Mouse (Mus musculus) adrenal gland, adult (tissue): Measurements from ENCODE around the gene Gm10282.

Experiments used
- DNase-seq, 2 experiments: peaks; one replicate each; pipeline ENCODE4 v3.0.0; 2022 to 2023; ENCODE audit warnings: low spot score in 1 of 2; ENCODE audit not compliant: inconsistent age in 2 of 2

Gm10282 gene

DNA sequence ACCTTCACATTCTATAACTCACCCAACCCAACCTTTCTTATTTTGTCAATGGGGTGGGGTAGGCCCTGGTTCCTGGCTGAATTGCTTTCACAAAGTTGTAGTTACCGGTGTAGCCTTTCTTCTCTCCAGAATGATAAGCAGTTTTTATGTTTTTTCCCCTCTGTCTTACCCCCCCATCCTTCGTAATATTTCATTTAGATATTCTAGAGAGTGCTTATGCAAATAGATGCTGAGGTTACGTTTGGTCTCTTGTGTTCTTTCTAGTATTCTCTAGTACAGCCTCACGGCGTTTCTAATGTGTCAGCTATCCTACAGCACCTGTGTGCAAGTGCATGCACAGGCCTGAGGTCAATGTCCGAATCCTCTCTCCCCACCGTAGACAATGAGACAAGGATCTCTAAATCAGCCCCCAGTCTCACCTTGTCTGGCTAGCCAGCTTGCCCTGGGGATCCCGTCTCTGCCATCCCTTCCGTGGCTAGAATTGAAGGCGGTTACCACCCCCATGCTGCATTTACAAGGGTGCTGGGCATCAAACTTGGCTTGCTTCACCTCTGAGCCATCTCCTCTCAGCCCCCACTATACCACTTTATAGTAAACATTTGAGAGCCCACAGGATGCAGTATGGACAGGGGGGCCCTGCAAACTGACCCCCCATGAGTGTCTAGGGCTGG lies 19.1 kb upstream of the Gm10282 start:
- DNase-seq: no peak

DNA sequence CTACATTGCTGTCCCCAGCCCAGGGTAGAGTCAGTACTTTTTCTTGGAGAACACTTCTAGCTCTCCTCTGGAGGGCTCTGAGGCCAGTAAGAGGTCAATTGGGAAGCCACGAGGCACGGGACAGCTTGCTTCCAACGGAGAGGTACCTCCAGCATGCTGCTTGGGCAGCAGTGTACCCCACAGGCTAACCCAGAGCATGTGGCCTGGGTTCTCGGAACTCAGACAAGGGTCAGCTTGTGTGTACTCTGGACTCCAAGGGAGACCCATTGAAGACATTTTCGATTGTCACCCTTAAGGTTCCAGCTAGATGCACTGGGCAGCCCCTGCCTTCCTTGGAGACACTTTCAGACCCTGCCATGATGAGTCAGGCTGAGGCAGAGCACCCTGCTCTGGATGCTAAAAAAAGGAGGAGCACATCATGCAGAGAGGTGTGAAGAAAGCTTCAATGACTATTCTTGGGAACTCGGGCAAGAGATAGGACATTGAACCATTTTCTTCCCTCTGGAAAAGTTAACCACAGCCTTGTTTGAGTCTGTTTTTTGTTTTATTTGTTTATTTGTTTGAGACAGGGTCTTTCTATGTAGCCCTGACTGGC lies 18.2 kb upstream of the Gm10282 start:
- DNase-seq: peak in 1 of 2 experiments; percentile 70

DNA sequence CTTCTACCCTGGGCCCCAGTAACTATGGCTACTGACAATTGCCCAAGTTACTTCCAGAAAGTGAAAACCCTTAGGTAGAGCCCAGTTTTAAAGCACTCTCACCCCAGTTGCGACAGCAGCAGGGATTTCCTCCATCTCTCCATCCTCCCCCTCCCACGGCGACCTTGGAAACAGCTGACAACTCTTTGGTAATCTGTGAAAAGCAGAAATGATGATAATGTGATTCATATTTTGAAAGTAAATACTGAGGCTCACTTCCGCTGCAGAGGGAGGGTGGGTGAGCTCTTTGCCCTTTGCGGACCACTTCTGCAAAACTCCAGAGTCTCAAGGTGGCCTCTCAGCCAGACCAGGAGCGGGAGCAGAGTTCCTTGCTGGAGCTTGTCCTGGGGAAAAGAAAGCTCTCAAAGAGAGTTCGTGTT lies 17.4 kb upstream of the Gm10282 start:
- DNase-seq: peak; percentile 76 to 94

DNA sequence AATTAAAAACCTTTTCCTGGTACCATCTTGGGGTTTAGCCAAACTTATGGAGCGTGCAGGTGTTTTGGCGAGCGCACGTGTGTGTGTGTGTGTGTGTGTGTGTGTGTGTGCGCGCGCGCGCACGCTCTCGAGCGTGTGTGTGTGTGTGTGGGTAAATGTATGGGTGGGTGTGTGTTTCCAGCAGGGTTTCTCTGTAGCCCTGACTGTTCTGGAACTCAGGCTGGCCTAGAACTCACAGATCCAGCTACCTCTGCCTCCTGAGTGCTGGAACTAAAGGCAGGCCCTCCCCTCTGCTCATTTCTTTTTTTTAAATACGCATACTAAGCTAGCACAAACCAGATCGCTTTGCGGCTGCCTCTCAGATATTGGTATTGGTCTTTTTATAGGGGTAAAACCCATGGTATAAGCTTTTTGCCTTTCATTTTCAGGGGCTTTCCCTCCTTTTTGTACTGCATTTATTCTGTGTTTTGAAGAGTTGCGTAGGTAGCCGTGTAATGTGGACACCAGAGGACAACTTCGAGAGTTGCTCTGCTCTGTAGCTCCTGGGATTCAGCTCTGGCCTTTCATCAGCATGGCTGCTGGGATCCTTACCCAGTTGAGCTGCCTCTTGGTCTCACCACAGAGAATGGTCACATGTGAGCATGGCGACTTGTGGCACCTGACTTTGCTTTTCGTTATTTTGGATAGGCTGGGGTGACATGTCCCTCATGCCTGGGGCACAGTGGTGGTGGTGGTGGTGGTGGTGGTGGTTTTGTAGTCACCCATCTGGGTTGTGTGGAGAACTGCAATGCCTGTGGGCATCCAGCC lies 16.8 kb upstream of the Gm10282 start:
- DNase-seq: no peak

DNA sequence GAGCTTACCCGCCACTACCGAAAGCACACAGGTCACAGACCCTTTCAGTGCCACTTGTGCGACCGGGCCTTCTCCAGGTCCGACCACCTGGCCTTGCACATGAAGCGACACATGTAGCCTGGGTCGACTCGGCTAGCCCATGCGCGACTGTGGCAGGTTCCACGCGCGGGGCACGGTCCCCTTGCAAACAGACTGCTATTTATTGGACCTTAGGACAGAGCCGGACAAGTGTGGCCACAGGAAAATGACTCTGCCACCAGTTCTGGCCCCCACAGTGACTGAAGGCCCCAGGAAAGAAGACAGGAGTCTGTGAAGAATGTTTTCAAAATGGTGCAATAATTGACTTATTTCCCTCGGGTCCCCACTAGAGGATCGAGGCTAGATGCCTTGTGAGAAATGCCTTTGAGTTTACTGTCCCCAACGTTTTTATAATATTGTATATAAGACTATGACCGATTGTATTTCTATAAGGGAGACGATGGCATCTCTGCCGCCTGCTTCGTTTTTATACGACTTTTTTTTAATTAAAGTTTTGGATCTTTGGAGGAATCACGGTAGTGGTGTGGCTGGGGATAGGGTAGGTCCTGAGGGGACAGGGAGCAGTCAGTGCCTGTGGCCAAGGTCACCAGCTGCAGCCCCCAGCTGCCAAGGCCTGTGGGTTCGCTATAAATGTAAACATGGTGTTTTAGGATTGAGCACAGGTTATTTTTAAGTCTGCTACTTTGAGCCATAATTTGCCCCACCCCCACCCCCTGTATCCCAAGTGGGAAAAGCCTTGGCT lies 15.9 kb upstream of the Gm10282 start:
- peak in 1 of 2 experiments; percentile 55 for DNase-seq

DNA sequence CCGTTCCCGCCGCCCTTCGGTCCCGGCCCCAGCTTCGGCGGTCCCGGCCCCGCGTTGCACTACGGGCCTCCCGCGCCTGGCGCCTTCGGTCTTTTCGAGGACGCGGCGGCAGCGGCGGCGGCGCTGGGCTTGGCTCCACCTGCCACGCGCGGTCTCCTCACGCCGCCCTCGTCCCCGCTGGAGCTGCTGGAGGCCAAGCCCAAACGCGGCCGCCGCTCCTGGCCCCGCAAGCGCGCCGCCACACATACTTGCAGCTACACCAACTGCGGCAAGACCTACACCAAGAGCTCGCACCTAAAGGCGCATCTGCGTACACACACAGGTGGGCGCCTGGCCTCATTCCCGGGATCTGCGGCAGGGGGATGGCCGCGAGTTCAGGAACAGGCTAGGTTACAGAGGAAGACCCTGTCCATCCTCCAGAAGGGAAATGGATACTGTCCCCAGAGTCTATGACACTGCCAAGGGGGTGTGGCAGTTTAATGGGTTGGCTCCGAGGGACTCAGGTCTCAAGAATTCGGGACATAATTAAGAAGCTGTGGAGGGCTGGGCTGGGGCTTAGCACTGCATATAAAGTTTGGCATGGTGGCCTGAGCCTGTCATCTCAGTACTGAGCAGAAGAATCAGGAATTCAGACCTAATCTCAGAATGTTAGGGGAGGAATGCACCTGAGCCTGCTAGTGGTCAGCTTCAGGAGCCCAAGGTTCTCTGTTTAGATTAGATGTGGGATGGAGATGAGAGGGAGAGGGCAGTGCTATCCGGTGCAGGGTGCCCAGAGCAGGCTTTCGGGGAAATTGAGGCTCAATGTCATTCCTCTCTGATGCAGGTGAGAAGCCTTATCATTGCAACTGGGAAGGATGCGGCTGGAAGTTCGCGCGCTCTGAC lies 15.1 kb upstream of the Gm10282 start:
- DNase-seq: peak; percentile 56 to 76

DNA sequence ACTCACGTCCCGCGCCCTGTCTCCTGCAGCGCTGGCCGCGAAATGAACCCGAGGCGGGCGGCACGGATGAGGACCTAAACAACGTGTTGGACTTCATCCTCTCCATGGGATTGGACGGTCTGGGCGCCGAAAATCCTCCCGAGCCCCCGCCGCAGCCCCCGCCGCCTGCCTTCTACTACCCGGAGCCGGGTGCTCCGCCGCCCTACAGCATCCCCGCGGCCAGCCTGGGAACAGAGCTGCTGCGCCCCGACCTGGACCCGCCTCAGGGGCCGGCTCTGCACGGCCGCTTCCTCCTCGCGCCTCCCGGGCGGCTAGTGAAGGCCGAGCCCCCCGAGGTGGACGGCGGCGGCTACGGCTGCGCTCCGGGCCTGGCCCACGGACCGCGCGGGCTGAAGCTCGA lies 14.3 kb upstream of the Gm10282 start:
- DNase-seq: no peak

DNA sequence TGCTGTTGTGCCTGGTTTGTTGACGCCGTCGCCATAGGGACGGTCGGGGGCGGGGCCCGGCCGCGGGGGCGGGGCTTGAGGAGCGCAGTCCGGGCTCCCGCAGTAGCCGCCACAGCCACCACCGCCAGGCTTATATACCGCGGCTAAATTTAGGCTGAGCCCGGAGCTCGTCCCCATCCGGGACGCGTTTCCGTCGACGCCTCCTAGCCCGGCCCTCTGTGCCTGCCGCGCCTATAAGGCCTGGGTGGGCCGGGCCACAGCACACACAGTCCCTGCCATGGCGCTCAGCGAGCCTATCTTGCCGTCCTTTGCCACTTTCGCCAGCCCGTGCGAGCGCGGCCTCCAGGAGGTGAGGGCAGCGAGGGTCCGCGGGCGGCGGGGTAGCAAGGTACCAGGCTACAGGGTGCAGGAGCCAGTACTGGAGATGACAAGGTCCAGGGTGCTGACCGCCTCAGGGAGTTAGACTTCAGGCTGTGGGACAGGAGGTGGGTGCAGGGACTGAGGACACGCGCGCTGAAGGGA lies 13.8 kb upstream of the Gm10282 start, which contains the start of gene Klf2:
TSS of gene Klf2 (plus strand) at position 233 of the 522 bp plus-strand sequence.
- DNase-seq: peak; percentile 98 to 99

DNA sequence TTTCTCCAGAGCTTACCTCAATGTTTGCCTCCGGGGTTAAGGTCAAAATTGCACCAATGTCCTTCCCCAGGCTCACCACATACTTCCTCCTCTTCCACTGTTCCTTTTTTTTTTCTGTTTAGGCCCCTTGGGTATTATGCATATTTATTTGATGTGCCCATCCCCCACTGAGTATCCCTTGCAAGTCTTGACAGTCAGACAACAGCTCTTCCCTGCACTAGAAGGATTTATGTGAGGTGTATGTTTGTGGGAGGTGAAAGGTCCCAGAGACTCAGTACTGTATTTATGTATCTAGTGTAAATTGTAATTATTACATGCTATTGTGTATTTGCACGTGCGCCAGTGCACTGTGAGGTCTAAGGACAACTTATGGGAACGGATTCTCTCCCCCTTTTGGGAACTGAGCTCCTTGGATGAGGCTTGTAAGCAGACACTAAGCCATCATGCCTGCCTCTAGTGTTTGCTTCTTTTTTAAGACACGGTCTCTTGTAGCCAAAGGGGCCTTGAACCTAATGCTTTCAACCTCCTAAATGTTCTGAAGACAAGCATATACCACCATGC lies 12.8 kb upstream of the Gm10282 start:
- DNase-seq: peak in 1 of 2 experiments; percentile 59

DNA sequence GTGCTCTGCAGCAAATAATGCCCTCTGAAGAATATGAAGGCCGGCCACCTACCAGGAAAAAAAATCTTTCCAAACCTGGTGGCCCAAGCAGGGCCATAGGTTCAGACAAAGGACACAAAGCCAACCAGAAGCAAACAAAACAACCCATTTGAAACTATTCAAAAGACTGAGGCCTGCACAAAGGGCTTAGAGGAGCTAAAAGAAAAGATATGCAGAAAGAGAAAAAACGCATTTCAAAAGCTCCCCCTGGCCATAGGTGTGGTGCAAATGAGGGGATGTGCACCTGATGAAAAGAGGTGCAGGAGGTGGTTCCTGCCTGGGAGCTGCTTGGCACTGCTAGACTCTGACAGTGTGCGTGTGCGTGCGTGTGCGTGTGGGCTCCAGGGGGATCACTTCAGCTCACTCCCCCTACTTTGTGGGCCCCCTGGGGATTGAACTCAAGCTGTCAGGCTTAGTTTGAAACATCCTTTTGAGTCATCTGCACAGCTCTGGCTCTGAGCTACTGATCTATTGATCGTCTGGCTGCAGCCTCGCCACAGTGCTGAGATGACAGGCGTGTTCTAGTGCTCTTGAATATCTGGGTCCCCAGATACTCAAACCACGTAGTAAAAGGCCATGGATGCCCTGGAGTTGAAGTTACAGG lies 11.1 kb upstream of the Gm10282 start:
- DNase-seq: no peak

DNA sequence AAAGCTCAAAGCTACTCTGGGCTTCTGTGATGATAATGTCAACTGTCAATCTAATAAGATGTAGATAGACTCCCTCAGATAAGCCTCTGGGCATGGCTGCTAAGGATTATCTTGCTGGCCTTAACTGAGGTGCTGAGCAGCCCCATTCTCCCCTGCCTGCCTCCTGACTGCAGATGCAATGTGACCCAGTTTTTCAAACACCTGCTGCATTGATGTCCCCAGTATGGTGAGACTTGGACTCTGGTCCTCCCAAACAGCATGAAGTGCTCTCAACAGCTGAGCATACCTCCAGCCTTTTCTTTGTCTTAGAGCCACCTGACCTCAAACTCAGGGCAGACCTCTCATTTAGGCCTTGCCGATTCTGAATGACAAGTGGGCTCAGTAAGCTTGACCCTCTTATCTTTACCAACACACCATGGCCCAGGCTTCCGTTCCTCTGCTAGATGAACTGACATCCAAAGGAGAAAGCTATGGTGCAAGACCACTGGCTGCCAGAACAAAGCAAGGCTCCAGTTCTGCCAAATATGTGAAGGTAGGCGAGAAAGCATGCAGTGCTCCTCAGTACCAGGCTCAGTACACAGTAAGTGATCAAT lies 8.0 kb upstream of the Gm10282 start:
- DNase-seq: no peak

DNA sequence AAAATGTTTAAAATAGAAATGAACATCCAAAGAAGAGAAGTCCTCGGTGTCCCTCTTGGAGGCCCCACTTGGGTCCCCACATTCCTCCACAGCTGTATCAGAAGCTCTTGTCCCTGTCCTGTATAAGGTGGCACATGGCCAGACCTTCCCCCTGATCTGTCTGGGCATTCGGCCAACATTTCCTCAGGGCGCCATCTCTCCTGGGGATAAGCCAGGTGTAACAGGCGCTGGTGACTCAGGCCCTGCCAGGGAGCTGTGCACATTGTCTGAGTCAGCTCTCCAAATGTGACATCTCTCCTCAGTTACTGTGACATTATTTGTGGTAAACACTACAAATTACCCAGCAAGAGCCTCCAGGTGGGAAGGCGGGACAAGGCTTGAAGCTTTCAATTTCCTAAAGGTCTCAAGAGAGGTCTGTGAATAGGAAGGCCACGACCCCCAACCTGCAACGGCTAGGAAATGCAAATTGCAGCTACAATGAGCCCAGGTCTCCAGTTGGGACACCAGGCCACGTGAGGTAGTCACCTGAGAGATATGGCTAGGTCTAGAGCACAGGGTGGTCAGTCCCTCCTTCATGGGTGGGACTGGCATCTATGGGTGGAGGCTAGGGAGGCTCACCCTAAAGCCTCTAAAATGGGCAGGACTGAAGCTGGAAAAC lies 5.9 kb upstream of the Gm10282 start:
- DNase-seq: peak; percentile 94 to 96

DNA sequence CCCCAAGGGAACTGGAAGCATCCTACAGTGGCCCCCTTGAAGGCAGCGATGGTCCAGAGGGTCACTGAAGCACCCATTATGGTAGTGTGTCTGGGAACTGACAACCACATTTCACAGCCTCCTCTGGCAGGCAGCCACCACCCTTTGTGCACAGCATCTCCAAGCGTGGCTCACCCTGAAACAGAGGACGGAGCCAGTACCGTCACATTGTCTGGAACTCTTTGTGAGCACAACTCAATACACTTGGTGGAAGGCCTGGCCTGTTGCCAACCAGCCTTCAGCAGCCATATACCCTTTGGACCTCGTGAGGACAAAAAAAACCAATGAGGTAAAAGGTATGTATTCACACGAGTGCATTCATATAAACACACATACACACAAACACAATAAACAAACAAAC lies 3.2 kb upstream of the Gm10282 start:
- peak; percentile 48 to 61 for DNase-seq

DNA sequence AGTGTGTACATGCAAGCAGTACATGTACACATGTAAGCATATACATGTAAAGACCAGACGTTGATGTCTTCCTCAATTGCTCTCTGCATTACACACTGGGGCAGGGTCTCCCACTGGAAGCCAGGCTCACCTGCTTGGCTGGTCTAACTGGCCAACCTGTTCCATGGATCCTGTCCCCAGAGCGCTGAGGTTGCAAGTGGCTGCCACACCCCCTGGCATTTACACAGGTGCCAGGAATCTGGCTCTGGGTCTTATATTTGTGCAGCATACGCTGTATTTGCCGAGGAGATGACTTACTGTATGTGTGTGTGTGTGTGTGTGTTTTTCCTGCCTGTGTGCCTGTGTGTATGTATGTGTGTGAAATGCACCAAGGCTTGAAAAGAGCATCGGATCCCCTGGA lies 1.9 kb upstream of the Gm10282 start:
- no peak for DNase-seq

DNA sequence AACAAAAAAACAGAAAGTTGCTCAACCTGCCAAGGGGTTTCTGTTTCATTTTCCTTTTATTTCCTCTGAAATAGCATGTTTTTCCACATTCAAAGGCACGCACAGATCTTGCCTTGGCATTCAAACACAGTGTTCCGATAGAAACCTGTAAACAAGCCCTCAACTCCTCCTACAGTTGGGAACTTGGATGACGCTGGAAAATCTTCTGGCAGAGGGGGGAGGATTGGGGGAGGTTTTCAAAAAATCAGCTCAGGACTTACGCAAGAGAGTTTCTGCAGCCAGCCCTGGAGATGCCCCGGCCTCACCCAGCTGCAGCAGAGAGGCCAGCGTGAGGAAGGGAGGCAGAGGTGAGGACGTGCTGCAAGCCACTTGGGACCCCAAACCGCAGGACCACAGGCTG lies 1.4 kb downstream of the Gm10282 start:
- peak; percentile 85 to 92 for DNase-seq

DNA sequence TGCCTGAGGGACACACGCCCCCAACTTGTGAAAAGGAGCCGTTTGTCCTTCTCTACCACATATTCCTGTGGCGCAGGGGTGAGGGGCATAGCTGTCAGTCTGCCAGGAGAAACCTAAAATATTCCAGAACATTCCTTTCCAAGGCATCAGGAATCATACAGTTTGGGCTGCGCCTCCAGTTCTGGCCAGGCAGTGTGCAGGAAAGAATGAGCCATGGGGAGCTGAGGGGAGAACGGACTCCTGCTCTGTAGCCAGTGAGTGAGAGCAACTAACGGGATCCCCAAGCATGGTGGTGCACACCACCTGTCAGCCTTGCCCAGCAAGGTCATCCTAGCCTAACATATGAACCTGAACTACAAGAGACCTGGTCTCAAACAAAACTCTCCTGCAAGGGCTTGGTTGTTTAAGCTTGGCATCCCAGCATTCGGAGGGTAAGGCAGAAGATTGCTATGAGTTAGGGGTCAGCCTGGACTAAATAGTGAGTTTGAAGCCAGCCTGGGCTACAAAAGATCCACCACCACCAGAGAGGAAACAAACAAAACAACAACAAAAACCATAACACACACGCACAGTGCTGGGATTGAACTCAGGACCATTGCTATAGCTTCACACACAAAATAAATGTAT lies 2.0 kb downstream of the Gm10282 start:
- peak; percentile 54 to 78 for DNase-seq

DNA sequence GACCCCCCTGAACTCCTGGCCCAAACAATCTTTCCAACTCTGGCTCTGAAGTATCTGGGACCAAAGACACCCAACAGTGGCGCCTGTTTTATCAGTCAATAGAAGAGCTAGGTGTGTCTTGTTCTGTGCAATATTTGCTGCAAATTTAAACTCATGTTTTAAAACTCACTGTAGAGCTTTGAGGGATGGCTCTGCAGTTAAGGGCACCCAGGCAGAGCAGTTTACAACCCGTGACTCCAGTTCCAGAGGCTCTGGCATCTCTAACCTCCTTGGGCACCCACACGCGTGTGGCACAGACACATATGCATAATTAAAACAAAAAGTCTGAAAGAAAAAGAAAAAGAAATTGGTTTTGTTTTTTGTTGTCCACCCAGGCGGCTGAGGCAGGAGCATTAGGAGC lies 3.6 kb downstream of the Gm10282 start:
- no peak for DNase-seq
